Mouse (Mus musculus) c-Kit-positive CD71-positive TER-119-negative erythroid progenitor cells, embryonic 14.5 days (primary cell): ENCODE results near the gene Mrgprb4.

ENCODE experiments used
- DNase-seq: peaks from one replicate; pipeline ENCODE4 v3.0.0-alpha.2; 2013; ENCODE audit warnings: low read depth

The Mrgprb4 gene

DNA sequence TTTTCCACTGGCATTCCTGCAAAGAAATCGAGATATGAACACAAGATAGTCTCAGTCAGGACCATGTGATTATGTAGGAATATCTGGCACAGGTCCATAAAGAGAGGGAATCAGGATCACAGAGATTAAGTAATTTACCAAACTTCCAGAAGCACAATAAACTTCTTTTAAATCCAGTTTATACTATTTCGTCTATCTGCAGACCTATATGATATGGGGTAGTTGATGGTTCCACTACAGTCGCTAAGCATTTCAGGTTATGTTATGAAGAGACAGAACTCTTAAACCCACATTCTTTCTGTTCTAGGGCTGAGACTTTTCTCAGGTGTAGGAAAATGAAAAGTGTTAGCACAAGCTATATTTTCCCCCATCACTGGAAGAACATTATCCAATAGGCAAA lies at the start of gene Mrgprb4:
Mrgprb4 (minus strand) TSS at position 101 of the 400 bp plus-strand sequence.
- no peak for DNase-seq

DNA sequence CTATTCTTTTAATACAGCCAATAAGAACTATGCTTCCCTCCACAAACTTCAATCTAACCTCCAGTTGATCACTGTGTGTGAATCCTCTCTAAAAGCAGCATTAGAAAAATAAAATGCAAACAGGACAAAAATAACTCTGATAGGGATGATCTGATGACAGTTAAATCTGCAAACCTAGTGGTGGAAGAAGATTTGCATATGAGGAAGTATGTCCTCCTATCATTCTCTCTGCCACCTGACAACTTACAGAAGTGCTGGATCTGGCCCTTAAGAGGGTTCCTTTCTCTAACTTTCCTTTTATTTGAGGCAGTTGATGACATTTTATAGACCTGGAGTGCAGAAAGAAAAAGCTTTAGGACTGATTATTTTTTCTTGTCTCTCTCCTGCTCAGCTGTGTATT lies 27.0 kb upstream of the Mrgprb4 start:
- no peak for DNase-seq

DNA sequence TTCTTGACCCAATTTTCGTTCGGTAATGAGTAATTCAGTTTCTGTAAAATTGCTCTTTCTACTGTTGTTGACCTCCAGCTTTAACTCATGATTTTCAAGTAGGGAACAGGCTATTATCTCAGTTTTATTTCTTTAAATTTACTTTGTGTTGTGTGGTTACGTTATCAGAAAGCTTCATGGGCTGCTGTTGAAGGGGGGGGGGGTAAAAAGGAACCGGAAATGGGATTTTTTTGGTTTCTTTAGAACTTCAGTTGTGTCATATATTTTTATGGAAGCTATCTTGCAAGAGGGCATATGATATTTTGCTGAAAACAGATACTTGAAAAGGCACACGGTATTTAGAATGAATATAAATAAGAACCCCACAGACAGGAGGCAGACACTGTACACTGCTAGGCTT lies 26.0 kb upstream of the Mrgprb4 start:
- DNase-seq = no peak

DNA sequence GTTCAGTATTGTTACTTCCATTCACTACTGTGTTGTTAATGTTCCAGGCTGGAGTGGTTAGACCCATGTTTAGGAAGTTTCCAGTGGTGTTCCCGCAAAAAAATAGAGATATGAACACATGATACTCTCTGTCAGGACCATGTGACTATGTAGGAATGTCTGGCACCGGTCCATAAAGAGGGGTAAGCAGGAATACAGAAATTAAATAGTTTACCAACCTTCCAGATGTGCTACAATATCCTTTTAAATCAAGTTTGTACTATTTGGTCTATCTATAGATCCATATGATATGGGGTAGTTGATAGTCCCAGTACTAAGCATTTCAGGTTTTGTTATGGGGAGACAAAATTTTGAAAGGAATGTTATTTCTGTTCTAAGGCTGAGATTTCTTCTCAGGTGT lies 30.2 kb downstream of the Mrgprb4 start, which contains the start of gene Mrgprb5:
Mrgprb5 (minus strand) TSS at position 101 of the 400 bp plus-strand sequence.
- no peak for DNase-seq

DNA sequence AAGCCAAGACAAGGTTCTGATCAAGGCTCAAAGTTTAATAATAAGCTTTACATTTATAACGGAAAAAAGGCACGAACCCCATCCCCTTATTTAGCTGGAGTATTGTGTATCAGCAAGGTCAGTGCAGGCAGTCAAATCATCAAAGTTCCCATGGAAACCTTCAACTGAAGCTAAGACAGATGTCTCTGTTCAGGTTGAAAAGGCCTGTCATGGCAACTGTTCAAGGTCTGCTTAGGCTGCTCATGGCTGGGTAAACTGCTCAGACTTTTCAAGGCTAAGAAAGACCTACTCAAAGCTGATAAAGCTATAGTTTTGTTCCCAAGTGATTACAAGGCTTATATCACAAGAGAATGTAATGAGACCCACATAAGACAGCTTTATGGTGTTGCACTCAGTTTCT lies 31.6 kb downstream of the Mrgprb4 start:
- no peak for DNase-seq
